Mouse (Mus musculus) inflammation-experienced regulatory T-cells, adult 6 months (primary cell): ENCODE results near the gene Actr3. TPM values are rescaled to one million over a fixed set of nuclear protein-coding genes. Genes with fewer than 3 reads are reported as not detected.

Source experiments
- ATAC-seq: one replicate; pipeline ENCODE4 v1.8.0; 2017
- polyA plus RNA-seq, 3 experiments: library from polyadenylated mRNA; unstranded; fragments of 100-300 nt; shearing (Covaris generic); gene quantifications; one replicate each; pipeline ENCODE4 v1.2.1; 2017

Gene Actr3
- polyA plus RNA-seq, 3 experiments from 2014 or later = 463 to 831 (median 493) TPM

DNA sequence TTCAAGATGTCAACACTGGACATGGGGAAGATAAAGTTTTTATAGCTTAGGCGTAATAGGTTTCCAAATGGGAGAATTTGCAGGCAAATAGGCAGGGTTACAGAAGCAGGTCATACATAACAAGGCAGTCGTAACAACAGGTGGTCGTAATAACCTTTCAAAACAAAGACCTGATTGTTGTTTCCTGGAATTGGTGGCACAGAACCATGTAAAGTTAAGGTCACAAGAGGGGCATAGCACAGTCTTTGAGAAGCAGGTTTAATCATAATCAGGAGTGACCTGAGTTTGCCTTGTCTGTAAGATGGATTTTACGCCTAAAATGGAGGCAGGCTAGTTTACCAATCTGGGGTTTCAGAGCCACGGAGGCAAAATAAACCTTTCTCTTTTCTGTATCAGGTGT lies 84.7 kb downstream of the Actr3 start:
- no peak for ATAC-seq

DNA sequence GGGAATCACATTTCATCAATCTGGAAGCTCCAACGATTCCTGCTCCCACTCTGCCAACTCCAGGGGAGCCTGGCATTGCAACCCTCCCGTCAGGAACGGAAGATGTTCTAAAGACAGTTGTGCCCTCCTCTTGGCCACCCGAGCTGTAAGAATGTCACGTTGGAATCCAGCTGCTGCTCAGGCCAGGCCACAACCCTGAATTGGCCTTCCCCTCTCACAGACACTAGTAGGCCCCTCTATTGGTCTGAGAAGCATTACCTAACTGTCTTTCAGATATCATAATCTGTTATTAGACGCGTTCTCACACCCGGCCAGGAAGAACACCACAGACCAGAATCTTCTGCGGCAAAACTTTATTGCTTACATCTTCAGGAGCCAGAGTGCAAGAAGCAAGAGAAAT lies 89.7 kb downstream of the Actr3 start:
- ATAC-seq = no peak

- no peak for ATAC-seq
Observed at GRCm38 (mm10) chr1:125345448-125345847, 90.1 kb downstream of the Actr3 start.

GRCm38 (mm10) chr1:125343105-125343504 lies 92.4 kb downstream of the Actr3 start:
- ATAC-seq = no peak

Other genes starting within 250 kb of the Actr3 start
- gene Slc35f5, start 124.9 kb upstream of the Actr3 start, polyA plus RNA-seq = 1 to 10 TPM in 2 of 3 experiments, under 1 TPM in 1; 0.89 to 1.9 (median 1.5) TPM
- gene Gpr39, start 241.3 kb upstream of the Actr3 start, polyA plus RNA-seq = not detected